Mouse (Mus musculus) layer of hippocampus, adult 18-20 months (tissue): ENCODE measurements around the gene Herc6. TPM values are rescaled to one million over a fixed set of nuclear protein-coding genes. Genes with fewer than 3 reads are reported as not detected.

Source experiments
- DNase-seq, 2 experiments: peaks; one replicate each; pipeline ENCODE4 v3.0.0; 2022; ENCODE audit warnings: low spot score in 2 of 2
- total RNA-seq, 2 experiments: library from RNA; stranded (reverse); gene quantifications; 2 replicates each; pipeline ENCODE4 v1.2.3; 2021

The Herc6 gene
- total RNA-seq, 2 experiments from 2014 or later: 7.6 TPM

DNA sequence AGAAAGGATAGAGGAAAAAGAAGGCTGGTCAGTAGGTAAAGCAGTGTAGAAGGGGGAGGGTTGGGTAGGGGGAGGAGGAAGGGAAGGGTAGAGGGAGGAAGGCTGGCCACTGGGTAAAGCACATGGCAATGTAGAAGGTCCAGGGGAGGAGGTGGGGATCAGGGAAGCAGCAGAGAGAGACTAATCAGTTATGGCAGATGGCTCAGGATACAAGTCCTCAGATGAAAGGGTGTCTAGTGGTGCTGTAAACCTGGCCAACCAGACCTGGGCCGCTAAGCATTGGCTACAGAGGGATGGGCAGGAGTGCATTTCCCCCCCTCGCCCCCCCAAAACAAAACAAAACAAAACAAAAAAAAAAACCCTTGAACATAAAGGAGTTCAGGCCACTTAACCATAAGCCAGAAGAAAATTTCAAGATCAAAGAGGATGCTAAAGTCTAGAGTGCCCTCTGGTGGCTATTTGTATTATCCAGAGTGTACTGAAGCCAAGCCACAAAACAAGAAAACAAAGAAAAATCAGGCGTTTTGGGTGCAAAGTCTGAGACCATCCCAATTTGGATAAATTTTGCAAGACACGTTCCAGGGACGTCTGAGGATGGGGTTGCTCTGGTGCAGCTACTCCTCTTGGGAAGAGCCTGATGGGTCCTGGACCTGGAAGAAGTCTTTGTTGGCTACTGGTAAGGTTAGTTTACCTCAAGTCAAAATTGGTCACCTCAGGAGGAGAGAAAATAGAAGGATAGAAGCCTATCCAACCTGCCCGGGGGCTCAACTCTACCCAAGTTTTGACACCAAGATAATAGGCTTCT lies 10.4 kb upstream of the Herc6 start:
- DNase-seq: peak; percentile 14 to 78

- no peak for DNase-seq
Measured at GRCm38 (mm10) chr6:57571587-57571986, 9.2 kb upstream of the Herc6 start.

GRCm38 (mm10) chr6:57581595-57581994 lies 795 bp downstream of the Herc6 start:
- DNase-seq: no peak

GRCm38 (mm10) chr6:57582356-57582755 lies 1.6 kb downstream of the Herc6 start:
- DNase-seq: no peak

DNA sequence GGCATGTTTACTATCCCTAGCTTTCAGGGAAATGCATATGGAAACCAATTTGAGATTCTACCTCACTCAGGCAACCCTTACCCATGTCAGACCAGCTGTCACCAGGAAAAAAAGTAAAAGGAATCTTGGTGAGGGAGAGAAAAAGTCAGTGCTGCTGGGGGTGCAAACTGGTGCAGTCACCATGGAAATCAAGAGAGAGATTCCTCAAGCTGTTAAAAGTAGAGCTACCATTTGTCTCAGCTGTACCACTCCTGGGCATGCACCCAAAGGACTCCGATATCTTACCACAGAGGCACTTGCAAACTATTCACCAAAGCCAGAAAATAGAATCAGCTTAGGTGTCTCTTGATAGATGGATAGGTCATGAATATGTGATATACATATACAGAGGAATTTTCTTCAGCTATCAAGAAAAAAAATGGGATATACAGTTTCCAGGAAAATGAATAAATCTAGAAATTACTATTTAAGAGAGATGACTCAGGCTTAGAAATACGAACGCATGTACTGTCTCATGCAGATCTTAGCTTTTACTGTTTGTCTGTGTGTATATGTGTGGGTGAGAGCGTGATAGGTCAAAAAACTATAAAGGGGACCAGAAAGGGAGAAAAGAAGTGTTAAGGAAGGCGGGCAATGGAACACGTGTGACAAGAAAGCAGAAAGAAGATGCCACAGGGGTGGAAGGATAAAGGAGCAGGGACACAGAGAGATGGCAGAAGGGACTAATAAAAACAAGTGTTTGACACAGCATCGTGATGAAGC lies 24.9 kb downstream of the Herc6 start:
- DNase-seq: peak; percentile 46 to 65

DNA sequence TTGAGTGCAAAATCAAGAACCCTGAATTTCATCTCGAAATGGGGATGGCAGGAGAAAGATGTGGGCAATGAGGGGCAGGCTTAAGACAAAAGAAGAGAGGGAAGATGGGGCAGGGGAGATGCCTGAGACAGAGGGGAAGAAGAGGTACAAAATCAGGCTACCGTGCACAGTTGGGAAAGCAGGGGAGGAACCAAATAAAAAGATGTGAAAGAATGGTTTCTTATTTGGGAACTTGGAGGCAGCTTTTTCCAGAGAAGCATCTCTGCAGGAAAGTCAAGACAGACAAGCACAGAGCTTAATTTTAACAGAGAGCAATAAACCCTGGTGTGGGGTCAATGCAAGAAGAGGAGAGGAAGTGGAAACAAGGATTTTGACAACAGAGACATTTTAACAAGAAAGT lies 27.2 kb downstream of the Herc6 start:
- no peak for DNase-seq

DNA sequence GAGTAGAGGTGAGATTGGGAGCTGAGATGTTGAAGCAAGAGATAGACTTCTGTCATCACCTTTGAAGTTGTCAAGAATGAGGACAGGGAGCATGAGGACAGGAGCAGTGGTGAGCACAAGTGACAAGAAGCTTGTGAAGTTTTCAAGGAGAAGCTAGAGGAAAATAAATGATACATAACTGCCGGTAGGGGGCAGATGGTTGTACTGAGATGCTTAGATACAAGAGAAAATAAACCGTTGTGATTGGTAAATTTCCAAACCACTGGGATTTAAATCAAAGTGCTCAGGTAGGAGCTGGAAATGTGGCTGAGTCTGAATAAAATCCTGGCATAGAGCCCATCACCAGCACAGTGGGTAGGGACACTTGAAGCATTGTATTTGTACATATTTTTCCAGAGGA lies 28.8 kb downstream of the Herc6 start:
- peak in 1 of 2 experiments; percentile 9 for DNase-seq

DNA sequence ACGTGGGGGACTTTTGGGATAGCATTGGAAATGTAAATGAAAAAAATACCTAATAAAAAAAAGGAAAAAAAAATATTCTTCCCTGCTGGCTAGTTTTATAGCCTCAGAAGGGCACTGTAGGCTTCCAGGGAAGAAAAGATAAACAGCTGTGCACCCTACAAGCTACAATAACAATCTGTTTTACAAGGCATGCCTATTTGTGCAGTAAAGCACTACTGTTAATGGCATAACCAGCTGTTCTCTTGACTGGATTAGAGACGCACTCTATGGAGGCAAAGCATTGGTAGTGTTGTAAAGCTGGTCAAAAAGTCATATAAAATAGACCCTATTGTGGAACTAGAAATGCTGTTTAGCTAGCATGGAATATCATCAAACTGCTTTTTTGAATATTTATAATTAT lies 35.0 kb downstream of the Herc6 start:
- DNase-seq: no peak

DNA sequence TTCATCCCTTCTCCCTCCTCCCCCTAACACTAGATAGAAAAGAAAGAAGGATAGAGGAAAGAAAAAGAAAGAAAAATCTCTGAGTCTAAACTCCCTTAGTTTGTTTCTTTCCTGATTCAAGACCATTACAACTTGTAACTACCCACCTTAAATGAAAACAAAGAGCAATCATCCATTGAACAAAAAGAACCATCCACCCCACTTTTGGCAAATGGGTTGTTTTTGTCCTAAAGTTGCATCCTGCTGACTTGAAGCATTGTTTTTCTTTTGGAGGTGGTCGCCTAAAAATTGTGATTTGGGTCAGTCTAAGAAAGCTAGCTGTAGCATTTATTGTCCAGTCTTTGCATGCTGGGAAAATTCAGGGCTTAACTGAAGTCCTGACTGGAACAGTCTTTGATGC lies 58.7 kb downstream of the Herc6 start:
- no peak for DNase-seq

DNA sequence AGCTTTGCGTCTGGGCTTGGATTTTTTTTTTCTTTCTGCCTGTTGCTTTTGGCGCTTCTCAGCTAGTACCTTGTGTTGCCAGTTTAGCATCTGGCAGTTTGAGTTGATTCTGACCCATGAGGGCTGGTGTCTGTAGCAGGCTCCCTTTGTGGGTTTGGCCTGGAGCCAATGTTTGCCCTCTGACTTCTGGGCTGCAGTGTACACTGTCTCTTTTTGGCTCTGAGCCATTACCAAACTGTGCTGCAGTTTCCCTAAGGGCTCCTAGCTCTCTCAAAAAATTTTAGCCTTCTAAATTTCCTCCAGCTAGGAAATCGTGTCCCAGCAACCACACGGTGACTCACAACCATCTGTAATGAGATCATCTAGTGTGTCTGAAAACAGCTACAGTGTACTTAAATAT lies 61.0 kb downstream of the Herc6 start:
- DNase-seq: peak; percentile 13 to 60

DNA sequence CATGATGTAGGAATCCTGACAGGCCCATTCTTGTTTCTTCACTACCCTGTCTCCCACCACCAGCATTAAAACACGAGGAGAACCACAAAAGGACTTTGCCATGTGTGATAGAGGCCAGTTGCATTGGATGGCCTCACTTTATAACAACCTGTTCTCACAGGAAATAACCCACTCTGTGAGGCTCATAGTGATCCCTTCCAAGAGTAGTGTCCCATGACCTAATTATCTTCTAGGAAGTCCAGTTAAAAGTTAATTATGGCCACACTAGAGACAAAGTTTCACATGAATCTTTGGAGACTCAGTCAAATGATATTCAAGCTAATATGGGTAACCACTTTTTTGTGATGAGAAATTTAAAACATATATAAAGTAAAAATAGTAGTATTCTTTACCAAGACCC lies 66.5 kb downstream of the Herc6 start:
- DNase-seq: no peak

GRCm38 (mm10) chr6:57661295-57661694 lies 80.5 kb downstream of the Herc6 start:
- DNase-seq: no peak

GRCm38 (mm10) chr6:57684156-57684555 lies 103.4 kb downstream of the Herc6 start:
- no peak for DNase-seq

GRCm38 (mm10) chr6:57691467-57692261 lies 110.9 kb downstream of the Herc6 start, which contains the start of gene Pyurf:
Gene Pyurf, minus strand, starts transcription at chr6:57692078.
- peak; percentile 66 to 86 for DNase-seq

DNA sequence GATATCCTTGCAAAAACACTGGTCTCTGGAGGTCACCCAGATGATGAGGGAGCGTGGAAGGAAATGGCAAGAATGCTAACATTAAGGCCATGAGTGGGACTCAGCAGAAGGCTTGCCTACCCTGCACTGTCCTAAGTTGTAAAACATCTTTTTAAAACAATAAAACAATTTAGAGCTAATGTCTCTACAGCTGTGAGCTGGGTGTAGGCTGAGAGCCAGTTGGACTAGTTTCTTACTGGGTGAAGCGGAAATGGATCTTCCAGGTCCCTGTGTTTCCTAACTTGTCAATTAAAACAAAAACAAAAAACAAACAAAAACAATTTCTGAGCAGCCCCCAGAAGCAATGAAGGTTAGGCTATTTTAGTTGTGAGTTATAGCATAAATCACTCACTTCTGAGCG lies 112.3 kb downstream of the Herc6 start:
- no peak for DNase-seq

DNA sequence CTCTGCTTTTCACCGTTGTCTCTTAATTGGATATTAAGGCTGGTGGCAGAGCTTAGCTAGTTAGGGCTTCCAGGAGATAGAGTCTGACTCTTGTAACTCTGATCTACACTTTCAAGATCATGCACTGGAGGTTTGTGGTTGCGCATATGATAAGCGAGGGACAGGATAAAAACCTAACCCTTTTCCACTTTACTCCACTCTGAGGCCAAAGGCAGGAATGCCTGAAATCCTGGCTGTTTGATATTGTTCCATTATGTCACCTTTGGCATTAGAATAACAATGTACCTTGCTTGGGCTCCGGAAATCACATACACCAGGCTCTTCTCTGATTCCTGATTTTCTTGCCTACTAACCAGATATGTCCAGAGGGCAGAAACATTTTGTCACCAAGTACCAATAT lies 120.9 kb downstream of the Herc6 start:
- no peak for DNase-seq

GRCm38 (mm10) chr6:57702376-57702742 lies 121.6 kb downstream of the Herc6 start, which contains the start of gene Lancl2:
Gene Lancl2, plus strand, starts transcription at chr6:57702540.
- peak in 1 of 2 experiments; percentile 55 for DNase-seq

DNA sequence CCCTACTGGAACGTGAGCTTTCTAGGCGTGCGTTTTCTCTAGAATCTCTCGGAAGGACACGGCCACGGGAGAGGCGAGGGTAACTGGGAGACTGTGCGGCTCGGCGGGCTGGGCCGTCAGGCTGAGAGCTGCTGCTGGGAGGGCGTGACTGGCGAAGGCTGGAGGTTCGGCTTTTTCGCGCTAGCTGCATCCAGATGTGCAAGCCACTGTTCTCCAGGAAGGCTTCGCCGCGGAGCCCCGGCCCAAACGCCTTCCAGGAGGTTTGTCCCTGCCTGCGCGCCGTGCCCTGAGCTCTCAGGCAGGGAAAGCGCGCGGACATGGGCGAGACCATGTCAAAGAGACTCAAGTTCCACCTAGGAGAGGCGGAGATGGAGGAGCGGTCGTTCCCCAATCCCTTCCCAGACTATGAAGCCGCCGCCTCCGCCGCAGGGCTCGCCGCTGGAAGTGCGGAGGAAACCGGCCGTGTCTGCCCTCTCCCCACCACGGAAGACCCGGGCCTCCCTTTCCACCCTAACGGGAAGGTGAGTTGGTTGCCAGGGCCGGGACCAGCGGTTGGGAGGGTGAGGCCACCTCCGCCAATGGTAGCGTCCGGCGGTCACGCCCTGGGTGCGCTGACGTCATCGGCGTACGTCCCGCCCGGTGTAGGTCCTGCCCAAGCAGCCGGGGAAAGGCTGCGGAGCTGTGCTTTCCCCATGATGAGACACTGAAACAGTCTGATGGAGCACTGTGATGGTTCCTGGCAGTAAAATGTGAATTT lies 122.1 kb downstream of the Herc6 start:
- peak; percentile 93 to 98 for DNase-seq

GRCm38 (mm10) chr6:57703703-57704102 lies 122.9 kb downstream of the Herc6 start:
- DNase-seq: peak in 1 of 2 experiments; percentile 28

DNA sequence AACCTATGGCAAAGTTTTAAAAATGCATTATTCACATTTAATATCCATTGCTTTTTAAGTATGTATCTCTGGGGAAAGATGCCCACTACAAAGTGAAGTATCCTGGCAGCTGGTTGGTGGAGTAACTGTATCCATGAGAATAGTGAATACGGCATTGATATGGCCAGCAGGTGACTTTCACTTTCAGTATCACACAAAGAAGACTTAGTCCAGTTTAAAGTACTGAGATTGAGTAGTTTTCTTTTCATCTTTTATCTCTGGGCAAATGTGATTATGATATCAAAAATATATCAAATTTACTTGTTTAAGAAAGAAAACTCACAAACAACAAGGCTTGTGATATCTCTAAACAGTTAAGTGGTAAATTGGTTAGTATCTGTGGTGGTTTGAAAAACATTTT lies 125.9 kb downstream of the Herc6 start:
- DNase-seq: no peak

DNA sequence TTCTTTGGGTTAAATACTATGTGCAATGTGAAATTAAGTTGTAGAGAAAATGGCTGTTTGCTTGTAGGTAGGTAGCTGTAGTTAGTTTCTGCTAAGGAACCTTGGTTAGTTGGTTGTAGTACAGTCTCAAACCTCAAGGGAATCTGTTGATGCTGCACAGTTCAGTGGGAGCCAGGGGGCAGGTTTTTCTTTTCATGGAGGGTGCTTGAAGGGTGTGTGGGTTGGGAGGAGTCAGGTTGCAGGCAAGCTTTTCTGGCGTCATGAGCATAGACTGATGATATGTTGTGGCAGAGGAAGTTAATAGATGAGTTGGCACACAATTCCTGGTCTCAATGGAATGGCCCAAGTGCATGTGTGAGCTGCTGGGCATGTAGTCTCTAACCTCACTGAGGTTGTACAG lies 130.9 kb downstream of the Herc6 start:
- DNase-seq: no peak
